Mouse (Mus musculus) intestine, embryonic 15.5 days (tissue): ENCODE results near the gene Avpr2. TPM values are rescaled to one million over a fixed set of nuclear protein-coding genes. Genes with fewer than 3 reads are reported as not detected.

Source experiments
- ATAC-seq: fragments of 200-750 bp; cut with Nextera tagmentation; 2 replicates; pipeline ENCODE4 v1.8.0; 2017; ENCODE audit warnings: moderate TSS enrichment, moderate library complexity
- H3K27ac ChIP-seq: fragments of 300-500 bp; sonication (generic); 2 replicates; pipeline ENCODE4 v1.5.1; 2015; ENCODE audit warnings: mild to moderate bottlenecking, inconsistent platforms
- H3K27me3 ChIP-seq: fragments of 300-500 bp; sonication (generic); replicated peaks from 2 replicates; pipeline ENCODE4 v1.6.1; 2015; ENCODE audit warnings: inconsistent platforms
- H3K36me3 ChIP-seq: fragments of 300-500 bp; sonication (generic); 2 replicates; pipeline ENCODE4 v1.6.1; 2015; ENCODE audit warnings: inconsistent platforms
- H3K4me1 ChIP-seq: fragments of 300-500 bp; sonication (generic); replicated peaks from 2 replicates; pipeline ENCODE4 v1.6.1; 2015; ENCODE audit warnings: inconsistent platforms
- H3K4me2 ChIP-seq: fragments of 300-500 bp; sonication (generic); replicated peaks from 2 replicates; pipeline ENCODE4 v1.6.1; 2015; ENCODE audit warnings: mild to moderate bottlenecking, inconsistent platforms
- H3K4me3 ChIP-seq: fragments of 300-500 bp; sonication (generic); replicated peaks from 2 replicates; pipeline ENCODE4 v1.5.1; 2015; ENCODE audit warnings: inconsistent platforms
- H3K9ac ChIP-seq: fragments of 300-500 bp; sonication (generic); 2 replicates; pipeline ENCODE4 v1.6.1; 2015; ENCODE audit warnings: inconsistent platforms
- H3K9me3 ChIP-seq: fragments of 300-500 bp; sonication (generic); 2 replicates; pipeline ENCODE4 v1.6.1; 2016; ENCODE audit warnings: inconsistent platforms
- WGBS: fragments of 180-500 bp; shearing (Covaris S2); methylation state at CpG from one replicate; pipeline ENCODE4 v1.1.7; 2015; 5-methylcytosine and 5-hydroxymethylcytosine counted together
- polyA plus RNA-seq: library from polyadenylated mRNA; unstranded; fragments of >200 nt; fragmentation: Nextera tagmentation; extraction: Ambion mirVana; gene quantifications from 2 replicates; pipeline ENCODE4 v1.2.1, GENCODE M21; 2015

Gene Avpr2
- polyA plus RNA-seq = 0.05 and 0.25 TPM in 2 replicates

DNA sequence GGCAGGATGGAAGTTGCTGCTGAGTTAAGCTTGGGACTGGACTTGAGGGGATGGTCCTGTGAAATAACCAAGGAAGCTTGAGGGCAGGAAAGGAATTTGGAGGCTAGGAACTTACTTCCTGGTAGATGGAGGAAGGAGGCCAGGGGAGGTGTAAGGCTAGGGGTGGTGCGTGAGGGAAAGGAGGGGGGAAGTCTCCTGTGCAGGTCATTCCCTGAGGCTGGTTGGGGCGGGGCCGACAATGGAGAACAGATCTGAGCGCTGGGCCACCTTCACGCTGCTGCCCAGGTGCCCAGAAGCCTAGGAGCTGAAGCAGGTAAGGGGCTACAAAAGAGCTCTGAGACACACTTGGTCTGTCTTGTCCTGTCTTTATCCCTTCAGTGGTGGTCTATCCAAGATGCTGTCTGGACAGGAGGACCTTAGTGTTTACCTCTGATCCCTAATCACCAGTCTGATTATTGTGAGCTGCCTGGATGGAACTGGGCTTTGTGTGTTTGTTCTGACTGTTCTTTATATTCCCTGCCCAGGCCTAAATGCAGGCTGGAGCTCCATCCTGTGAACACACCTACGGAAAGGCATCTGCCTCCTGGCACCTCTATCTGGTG, at the start of gene Avpr2:
Avpr2 (plus strand) TSS at position 552 of the 602 bp plus-strand sequence.
- Histone ChIP-seq H3K4me2 (no peak within 1 kb of the TSS), H3K27me3 (no peaks in the 10 kb centered on the region), H3K4me3 (no peak within 1 kb of the TSS), H3K9ac (no peak within 1 kb of the TSS), H3K27ac (no peak within 1 kb of the TSS), H3K9me3 (no peaks in the 10 kb centered on the region), H3K36me3 (no peaks in the 10 kb centered on the region), H3K4me1 (no peaks in the 10 kb centered on the region)
- ATAC-seq = no peak
- WGBS = 52% methylated on average over 6 of the region's 6 CpGs

DNA sequence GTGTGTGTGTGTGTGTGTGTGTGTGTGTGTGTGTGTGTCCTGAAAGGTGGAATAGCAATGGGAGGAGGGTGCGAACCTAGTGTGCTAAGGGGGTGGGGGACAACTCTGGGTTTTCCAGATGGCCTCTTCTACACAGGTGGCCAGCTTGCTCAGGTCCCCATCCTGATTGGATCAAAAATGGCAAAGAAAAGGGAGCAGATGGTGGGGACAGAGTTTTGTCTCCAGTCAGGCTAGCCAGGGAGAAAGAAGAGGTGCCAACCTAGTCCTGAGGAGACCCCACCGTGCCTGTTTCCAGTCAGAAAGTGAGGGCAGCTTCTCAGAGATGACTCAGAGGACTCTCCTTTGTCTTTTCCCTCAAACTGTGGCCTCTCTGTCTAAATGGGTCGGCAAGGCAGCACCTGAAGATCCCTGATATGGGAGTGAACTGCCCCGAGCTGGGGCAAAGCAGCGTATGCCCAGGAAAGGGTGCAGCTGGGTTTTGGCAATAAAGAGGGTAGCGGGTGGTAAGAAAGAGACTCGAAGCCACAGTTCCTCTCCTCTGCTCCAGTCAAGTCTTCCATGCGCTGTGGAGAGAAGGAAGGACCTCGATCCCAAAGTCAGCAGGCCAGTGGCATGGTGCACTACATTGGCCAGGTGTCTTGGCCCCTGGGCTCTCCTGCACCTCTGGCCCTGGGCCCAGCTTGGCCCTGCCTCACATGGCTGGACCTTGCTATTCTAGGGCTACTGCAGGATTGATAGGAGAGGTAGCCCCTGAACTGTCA, 37.4 kb upstream of the Avpr2 start:
- no peak overlapping the region for H3K27ac ChIP-seq
- WGBS = 79% methylated on average over 9 of the region's 9 CpGs

DNA sequence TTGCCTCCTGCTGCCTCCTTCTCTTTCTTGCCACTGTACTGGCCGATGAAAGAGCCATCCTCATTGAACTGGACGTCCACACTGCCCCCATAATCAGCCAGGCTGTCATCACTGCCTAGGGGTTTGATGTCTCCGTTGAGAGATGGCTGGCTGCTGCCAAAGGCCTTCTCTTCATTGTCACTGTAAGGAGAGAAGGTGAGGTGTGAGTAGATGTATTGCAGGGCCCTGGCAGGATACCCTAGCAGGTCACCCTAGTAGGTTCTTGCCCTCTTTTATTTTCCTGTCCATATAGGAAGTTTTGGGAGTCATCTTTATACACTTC, 36.9 kb upstream of the Avpr2 start:
- Histone ChIP-seq H3K9me3 (no peaks in the 10 kb centered on the region), H3K4me3 (no peak overlapping the region), H3K4me1 (no peaks in the 10 kb centered on the region), H3K27me3 (no peaks in the 10 kb centered on the region), H3K36me3 (no peaks in the 10 kb centered on the region), H3K4me2 (no peak overlapping the region), H3K9ac (no peak overlapping the region), H3K27ac (no peak overlapping the region)
- ATAC-seq = no peak
- WGBS = 70% methylated on average over 3 of the region's 3 CpGs

More for the DNA sequence above, 37.4 kb upstream of the Avpr2 start:
- Histone ChIP-seq H3K9ac (no peak overlapping the region), H3K4me3 (no peak overlapping the region), H3K4me2 (no peak overlapping the region), H3K27me3 (no peaks in the 10 kb centered on the region), H3K4me1 (no peaks in the 10 kb centered on the region), H3K36me3 (no peaks in the 10 kb centered on the region), H3K9me3 (no peaks in the 10 kb centered on the region)
- no peak for ATAC-seq

DNA sequence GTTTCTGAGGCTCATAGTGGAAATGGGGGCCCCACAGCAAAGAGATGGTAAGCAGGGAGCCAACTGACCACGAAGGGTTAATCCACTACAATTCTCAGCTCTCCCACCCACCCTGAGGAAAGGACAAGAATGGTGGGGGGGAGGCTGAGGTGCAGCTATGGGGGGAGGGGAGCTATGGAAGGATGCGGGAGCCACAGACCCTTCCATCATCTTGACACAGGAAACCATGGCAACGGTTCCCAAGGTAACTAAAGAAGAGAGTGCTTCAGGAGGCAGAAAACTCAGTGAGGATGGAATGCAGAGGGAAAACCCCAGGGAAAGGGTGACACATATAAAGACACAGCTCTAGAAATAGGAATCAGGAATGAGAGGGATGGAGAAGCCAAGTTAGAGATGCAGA, 27.2 kb upstream of the Avpr2 start:
- no peaks in the 10 kb centered on the region for H3K36me3 ChIP-seq
- no peaks in the 10 kb centered on the region for H3K9me3 ChIP-seq
- no peak overlapping the region for H3K27ac ChIP-seq
- H3K4me3 ChIP-seq = no peak overlapping the region
- H3K4me2 ChIP-seq = no peak overlapping the region
- ATAC-seq = no peak
- no peak overlapping the region for H3K9ac ChIP-seq
- H3K4me1 ChIP-seq = no peaks in the 10 kb centered on the region
- WGBS = 56% methylated on average over 3 of the region's 3 CpGs
- no peaks in the 10 kb centered on the region; the same call in 1 of the 2 replicates for H3K27me3 ChIP-seq

DNA sequence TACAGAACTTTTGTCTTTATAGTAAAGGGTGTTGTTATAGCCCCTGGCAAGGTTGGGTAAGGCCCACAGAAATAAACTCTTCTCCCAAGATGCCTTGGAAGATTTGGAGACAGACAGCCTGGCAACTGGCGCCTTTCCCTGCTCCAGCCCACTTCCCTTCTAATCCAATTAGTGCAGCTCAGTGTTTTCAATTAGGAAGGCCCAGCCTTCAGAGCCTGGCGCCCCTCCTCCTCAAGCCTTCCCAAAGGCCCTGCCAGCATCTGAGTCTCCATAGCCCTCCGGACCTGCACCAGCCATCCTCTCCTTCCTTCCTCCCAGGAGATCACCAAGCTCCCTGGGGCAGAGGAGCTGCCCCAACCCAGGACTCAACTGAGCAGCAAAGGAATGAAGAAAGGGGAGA, 24.6 kb upstream of the Avpr2 start:
- WGBS = 39% methylated on average over 3 of the region's 3 CpGs
- no peaks in the 10 kb centered on the region for H3K9me3 ChIP-seq
- H3K4me2 ChIP-seq = no peak overlapping the region
- H3K36me3 ChIP-seq = no peaks in the 10 kb centered on the region
- H3K27ac ChIP-seq = no peak overlapping the region
- no peak overlapping the region for H3K4me3 ChIP-seq
- no peak for ATAC-seq
- H3K27me3 ChIP-seq = no peaks in the 10 kb centered on the region; the same call in 1 of the 2 replicates
- no peak overlapping the region for H3K9ac ChIP-seq
- no peaks in the 10 kb centered on the region for H3K4me1 ChIP-seq

DNA sequence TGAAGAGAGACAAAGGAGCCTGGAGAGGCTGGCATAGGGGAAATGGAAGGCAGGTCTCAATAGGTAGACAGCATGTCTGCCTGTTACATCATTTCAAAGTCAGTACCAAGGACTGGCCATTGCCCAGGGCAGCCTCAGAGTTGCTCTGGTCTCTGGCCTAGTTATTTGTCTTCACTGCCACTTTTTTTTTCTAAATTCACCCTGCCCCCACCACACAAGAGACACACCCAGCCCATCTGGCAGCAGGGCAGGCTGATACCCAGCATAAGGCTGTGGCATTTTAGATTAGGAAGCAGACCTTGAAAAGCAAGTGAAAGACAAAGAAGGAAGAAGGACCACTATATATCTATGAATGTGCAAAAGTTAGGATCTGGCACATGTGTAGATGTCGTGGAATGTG, 24.1 kb upstream of the Avpr2 start:
- H3K4me3 ChIP-seq = no peak overlapping the region
- H3K4me2 ChIP-seq = no peak overlapping the region
- H3K4me1 ChIP-seq = no peaks in the 10 kb centered on the region
- H3K9ac ChIP-seq = no peak overlapping the region
- H3K27ac ChIP-seq = no peak overlapping the region
- no peaks in the 10 kb centered on the region; the same call in 1 of the 2 replicates for H3K27me3 ChIP-seq
- H3K36me3 ChIP-seq = no peaks in the 10 kb centered on the region
- no peak for ATAC-seq
- no peaks in the 10 kb centered on the region for H3K9me3 ChIP-seq
- WGBS = 72% methylated on average over 1 of the region's 1 CpGs

DNA sequence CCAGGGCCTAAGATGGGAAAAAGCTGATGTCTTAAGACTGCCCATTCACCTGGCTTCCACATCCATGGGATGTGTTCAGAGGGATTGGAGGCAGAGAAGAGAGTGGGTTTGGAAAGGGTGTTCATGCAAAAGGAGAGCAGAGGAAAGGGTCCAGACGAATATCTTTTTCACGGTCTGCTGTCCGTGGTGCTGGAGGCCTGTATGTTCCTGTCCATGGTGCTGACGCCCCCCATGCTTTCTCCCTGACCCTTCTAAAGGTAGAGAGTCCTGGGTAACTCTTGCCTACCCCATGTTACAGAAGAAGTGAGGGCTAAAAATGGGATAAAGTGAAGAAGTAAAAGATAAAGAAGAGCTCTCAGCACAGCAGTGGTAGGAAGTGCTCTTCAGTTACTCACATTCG, 22.6 kb upstream of the Avpr2 start:
- Histone ChIP-seq H3K4me2 (no peak overlapping the region), H3K27me3 (no peaks in the 10 kb centered on the region; the same call in 1 of the 2 replicates), H3K27ac (no peak overlapping the region), H3K4me1 (no peaks in the 10 kb centered on the region), H3K9ac (no peak overlapping the region), H3K4me3 (no peak overlapping the region), H3K36me3 (no peaks in the 10 kb centered on the region), H3K9me3 (no peaks in the 10 kb centered on the region)
- 13% methylated on average over 5 of the region's 5 CpGs for WGBS
- no peak for ATAC-seq

DNA sequence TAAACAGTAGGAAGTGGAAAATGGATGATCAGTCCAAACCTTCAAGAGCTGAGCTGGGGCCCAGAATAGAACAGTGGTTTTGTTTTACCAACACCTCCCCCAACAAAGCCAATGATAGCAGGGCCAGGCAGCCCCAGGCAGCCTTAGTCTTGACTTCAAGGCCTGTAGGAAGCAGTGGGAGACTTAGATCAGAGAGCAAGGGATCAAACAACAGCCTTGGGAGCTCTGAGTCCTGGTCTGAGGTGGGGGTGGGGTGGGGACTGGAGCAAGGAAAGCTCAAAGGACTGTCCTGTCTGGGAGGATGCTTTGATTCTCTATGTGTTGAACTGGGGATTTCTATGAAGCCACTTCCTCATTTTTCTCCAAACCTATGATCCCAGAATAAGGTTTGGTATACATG, 20.4 kb upstream of the Avpr2 start:
- H3K4me1 ChIP-seq = no peaks in the 10 kb centered on the region
- no peaks in the 10 kb centered on the region for H3K9me3 ChIP-seq
- H3K9ac ChIP-seq = no peak overlapping the region
- no peaks in the 10 kb centered on the region; the same call in 1 of the 2 replicates for H3K27me3 ChIP-seq
- ATAC-seq = no peak
- no peak overlapping the region for H3K4me2 ChIP-seq
- H3K27ac ChIP-seq = no peak overlapping the region
- H3K36me3 ChIP-seq = no peaks in the 10 kb centered on the region
- no peak overlapping the region for H3K4me3 ChIP-seq

DNA sequence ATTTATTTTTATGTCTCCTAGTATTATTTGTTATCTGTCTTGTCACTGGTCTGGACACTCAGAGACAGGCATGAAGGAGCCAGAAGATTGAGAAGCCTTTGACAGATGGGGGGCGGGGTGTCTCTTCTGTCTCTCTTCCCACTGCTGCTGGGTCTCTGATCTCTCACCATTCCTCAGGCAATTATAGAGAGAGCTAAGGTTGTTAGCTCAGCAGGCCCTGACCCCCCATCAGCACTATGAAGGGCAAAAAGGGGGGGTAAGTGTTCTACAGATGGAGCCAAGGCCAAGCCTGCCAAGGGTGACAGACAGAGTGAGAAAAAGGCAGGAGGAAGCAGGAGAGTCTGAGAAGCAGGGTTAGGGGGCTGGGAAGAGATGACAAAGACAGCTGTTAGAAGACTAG, 19.9 kb upstream of the Avpr2 start:
- Histone ChIP-seq H3K36me3 (no peaks in the 10 kb centered on the region), H3K4me1 (no peaks in the 10 kb centered on the region), H3K4me3 (no peak overlapping the region), H3K9me3 (no peaks in the 10 kb centered on the region), H3K4me2 (no peak overlapping the region), H3K9ac (no peak overlapping the region), H3K27ac (no peak overlapping the region), H3K27me3 (no peaks in the 10 kb centered on the region; the same call in 1 of the 2 replicates)
- WGBS = 44% methylated on average over 1 of the region's 1 CpGs
- ATAC-seq = no peak

DNA sequence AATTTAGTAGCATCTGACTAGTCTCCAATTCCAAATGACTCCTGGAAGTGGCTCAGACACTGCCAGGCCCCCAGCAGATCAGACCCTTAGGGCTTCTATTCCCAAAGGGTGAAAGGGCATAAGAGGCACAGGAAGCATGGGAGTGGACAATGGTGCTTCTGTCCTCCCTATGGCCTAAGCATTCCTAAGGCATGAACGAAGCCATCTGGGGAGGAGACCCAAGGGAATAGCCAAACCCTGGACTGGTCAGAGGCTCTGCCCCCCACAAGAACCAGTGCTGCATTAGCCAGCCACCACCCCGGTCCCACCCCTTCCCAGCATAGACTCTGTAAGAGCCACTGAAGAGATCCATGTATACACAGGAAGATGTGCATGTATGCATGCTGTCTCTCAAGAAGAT, 16.0 kb upstream of the Avpr2 start:
- no peaks in the 10 kb centered on the region for H3K9me3 ChIP-seq
- 69% methylated on average over 2 of the region's 2 CpGs for WGBS

DNA sequence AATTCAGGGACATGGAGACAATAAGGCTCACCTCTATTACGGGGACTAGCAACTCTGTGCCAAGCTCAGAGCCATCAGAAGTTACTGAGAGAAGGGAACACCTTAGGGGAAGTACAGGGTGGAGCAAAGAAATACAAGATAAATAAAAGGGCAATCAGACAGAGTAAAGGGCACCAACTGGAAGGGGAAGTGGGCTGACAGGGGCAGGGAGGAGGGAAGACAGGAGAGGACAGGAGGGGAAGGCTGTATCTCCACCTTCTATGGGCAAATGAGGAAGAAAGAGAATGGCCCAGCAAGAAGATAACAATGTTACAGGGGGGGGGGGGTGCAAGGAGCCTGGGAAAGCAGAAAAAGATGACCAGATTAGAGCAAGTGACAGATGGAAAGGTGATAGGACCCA, 14.9 kb upstream of the Avpr2 start:
- H3K9ac ChIP-seq = no peak overlapping the region
- no peak overlapping the region for H3K4me3 ChIP-seq
- no peak for ATAC-seq
- H3K36me3 ChIP-seq = no peaks in the 10 kb centered on the region
- 58% methylated on average over 1 of the region's 1 CpGs for WGBS
- peaks cover 15% of the 10 kb centered on the region for H3K27me3 ChIP-seq
- no peaks in the 10 kb centered on the region for H3K9me3 ChIP-seq
- no peak overlapping the region for H3K27ac ChIP-seq
- 0 out of 2 replicates have a peak, but pooled peaks cover 4% of the 10 kb centered on the region for H3K4me1 ChIP-seq
- H3K4me2 ChIP-seq = no peak overlapping the region

More for the DNA sequence above, 16.0 kb upstream of the Avpr2 start:
- H3K27ac ChIP-seq = no peak overlapping the region
- no peaks in the 10 kb centered on the region for H3K36me3 ChIP-seq
- no peak overlapping the region for H3K9ac ChIP-seq
- no peak overlapping the region for H3K4me3 ChIP-seq
- ATAC-seq = no peak
- 0 out of 2 replicates have a peak, but pooled peaks cover 4% of the 10 kb centered on the region for H3K4me1 ChIP-seq
- H3K4me2 ChIP-seq = no peak overlapping the region
- H3K27me3 ChIP-seq = peaks cover 15% of the 10 kb centered on the region

DNA sequence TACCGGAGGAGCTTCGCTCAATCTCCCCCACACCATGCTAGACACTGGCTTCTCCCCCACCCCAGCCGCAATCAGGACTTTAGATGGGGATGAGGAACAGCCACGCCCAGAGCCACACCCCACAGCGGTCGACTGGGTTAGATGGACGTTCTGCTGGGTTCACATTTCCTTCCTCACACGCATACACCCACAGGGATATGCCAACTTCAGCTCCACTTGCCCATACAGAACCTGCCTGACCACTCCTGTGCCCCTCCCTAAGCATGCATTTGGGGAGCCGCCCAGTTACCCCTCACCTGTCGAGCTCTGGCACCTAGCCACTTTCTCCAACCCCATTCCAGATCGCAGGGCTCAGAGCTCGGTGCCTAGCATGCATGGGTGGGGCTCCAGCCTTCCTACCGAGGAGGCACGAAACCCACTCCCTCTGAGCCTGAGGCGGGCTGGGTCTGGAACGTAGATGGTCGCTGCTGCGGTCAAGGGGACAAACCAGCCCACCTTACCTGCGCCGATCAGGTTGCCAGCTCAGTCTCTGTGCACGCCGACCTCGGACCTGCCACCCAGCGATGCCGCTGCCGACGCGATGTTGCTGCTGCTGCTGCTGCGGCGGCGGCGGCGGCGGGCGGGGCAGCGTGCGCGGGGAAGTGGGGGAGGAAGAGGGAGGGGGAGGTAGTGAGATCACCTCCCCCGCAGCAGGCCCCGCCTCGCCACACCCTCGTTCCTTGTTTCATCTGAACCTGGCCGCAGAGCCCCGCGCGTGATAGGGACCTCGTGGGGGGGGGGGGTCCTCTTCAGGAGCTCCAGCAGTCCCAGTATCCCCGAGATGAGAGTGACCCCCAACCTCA, 11.5 kb upstream of the Avpr2 start:
- peak; percentile 63 for ATAC-seq
- WGBS = 20% methylated on average over 25 of the region's 48 CpGs

More for the DNA sequence above, 11.5 kb upstream of the Avpr2 start:
- no peaks in the 10 kb centered on the region for H3K36me3 ChIP-seq
- peak overlapping the region; percentile 80 for H3K4me2 ChIP-seq
- peaks cover 15% of the 10 kb centered on the region for H3K27me3 ChIP-seq
- H3K4me1 ChIP-seq = 0 out of 2 replicates have a peak, but pooled peaks cover 4% of the 10 kb centered on the region
- peak overlapping the region; percentile 37 for H3K4me3 ChIP-seq
- H3K9me3 ChIP-seq = no peaks in the 10 kb centered on the region
- no peak overlapping the region for H3K27ac ChIP-seq
- H3K9ac ChIP-seq = no peak overlapping the region
